Mouse (Mus musculus) stomach, postnatal 0 days (tissue): ENCODE measurements at regions not wholly inside any gene's neighbourhood (a gene's known extent, or its start where the extent isn't known, plus 50 kb on each side); places are given as distances from the start of the nearest gene placed in this dataset.

Source experiments
- CTCF ChIP-seq: IDR thresholded peaks from 2 replicates; pipeline ENCODE4 v1.5.1; 2016; ENCODE audit warnings: antibody characterized with exemption, low read depth, mild to moderate bottlenecking, moderate library complexity
- EP300 ChIP-seq: optimal IDR thresholded peaks from 2 replicates; pipeline ENCODE3; 2016; ENCODE audit warnings: antibody characterized with exemption

- TF ChIP-seq CTCF (no peak), EP300 (no peak)
Observed at GRCm38 (mm10) chr7:64010640-64011039, 71.9 kb upstream of the Klf13 start.
